Mouse (Mus musculus) liver, embryonic 18 days (tissue): ENCODE measurements around the gene Olfr293. TPM values are rescaled to one million over a fixed set of nuclear protein-coding genes. Genes with fewer than 3 reads are reported as not detected.

Experiments used
- polyA plus RNA-seq: library from polyadenylated mRNA; depleted of rRNA; stranded (reverse); fragments of >200 nt; gene quantifications from 2 replicates; pipeline ENCODE4 v1.2.3, GENCODE M21; 2012; rRNA removed

Olfr293 gene
- polyA plus RNA-seq = not detected in 2 replicates

DNA sequence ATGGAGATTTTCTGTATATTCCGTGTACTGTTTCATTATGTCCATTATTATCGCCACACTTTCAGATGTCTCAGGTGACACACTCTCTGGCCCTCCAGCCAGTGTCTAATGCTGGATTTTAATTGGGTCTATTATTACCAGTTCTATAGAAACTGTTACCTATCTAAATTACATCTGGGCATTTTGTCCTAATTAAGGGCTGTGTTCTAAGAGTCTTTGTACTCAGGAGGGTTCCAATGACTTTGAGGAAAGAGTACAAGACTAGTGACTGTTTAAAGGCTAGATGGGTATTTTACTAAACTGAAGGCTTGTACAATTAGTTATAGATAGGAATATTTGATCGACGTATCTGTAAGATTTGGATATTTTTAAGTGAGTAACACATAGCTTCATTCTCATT, at the start of gene Olfr293:
Gene Olfr293 (plus strand): TSS at position 301 of the 400 bp plus-strand sequence.

DNA sequence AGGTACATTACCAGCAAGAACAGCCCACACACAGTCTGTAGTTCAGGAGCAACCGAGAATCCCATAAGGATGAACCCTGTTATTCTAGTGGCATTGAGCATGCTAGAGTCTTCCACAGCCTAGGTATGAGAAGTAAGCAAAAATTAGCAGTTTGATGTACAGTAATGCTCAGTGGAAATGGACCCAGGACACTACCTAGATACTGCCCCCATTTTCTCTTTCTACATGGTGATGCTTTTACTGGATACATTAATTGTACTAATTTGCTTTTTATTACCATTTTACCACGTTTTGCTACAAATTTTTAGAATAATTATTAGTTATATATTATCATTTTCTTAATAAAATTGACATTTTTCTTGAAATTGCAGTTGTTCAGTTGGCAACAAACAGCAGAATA, 32.3 kb upstream of the Olfr293 start, which contains the start of gene Olfr294:
Gene Olfr294 (minus strand): TSS at position 101 of the 400 bp plus-strand sequence.

DNA sequence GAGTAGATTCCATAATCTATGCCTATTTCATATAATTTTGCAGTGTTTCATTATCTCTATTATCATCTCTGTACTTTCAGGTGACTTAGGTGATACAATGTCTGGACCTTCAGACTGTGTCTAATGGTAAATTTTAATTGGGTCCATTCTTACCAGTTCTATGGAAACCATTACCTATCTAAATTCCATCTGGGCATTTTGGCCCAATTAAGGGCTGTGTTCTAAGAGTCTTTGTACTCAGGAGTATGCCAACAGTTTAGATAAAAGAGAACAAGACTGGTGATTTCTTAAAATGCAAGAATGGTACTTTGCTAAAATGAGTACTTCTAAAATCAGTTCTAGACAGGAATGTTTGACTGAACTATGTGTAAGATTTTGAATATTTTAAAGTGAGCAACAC, 39.2 kb downstream of the Olfr293 start, which contains the start of gene Olfr292:
Gene Olfr292 (plus strand): TSS at position 301 of the 400 bp plus-strand sequence.

Other genes with a start within 250 kb of the Olfr293 start
- gene Olfr301, start 245.2 kb upstream of the Olfr293 start, polyA plus RNA-seq = not detected in 2 replicates
- gene Olfr299, start 189.1 kb upstream of the Olfr293 start, polyA plus RNA-seq = not detected in 2 replicates
- gene Olfr298, start 156.6 kb upstream of the Olfr293 start, polyA plus RNA-seq = not detected in 2 replicates
- gene Olfr297, start 129.1 kb upstream of the Olfr293 start, polyA plus RNA-seq = not detected in 2 replicates
- not detected in 2 replicates for gene Olfr295, start 65.2 kb upstream of the Olfr293 start, polyA plus RNA-seq
- gene Olfr294, start 32.4 kb upstream of the Olfr293 start, polyA plus RNA-seq = not detected in 2 replicates
- not detected in 2 replicates for gene Olfr292, start 39.3 kb downstream of the Olfr293 start, polyA plus RNA-seq
- 0.01 and 0.05 TPM in 2 replicates for gene Folh1, start 126.9 kb downstream of the Olfr293 start, polyA plus RNA-seq
- gene Vmn2r77, start 146.0 kb downstream of the Olfr293 start, polyA plus RNA-seq = not detected in 2 replicates